In the genomic region with DNA sequence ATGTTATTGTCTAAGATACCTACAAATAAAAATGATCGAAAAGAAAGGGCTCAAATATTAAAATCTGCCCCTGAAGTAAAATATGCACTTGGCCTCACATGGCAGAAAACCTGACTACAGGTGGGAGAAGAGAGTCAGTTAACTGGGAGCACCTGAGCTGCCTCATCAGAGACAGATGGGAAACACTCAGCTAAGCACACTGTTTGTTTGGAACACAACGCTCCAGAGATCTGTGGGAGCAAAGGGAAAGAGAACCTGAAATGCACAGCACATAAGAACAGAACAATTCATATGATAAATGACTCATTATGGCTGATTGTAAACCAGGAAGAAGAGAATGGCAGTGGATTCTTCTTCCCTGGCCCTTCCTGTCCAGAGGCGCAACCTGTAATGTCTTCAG, we compare ENCODE assay signal across 17 mouse cellular contexts.
A peak's percentile ranks its signal among the peaks of the same experiment; 100 is the strongest.
DNase-seq lines count a peak whose midpoint lies in the region; ATAC-seq and TF ChIP-seq lines count a peak whose summit lies in the region.
"Had no signal": no experiment of that assay in that cellular context is flagged by ENCODE, and none has a peak within 500 bp of the region (broad histone marks: within the 10 kb centered on the region; RNA-seq: fewer than 3 reads in every experiment).

No protein-coding gene starts in this region.

- no peak for TF ChIP-seq CTCF in olfactory bulb, adult 2 months (IDR thresholded peaks at IDR 0.05; ENCODE audit: insufficient read depth, low read depth, low read length)

- H3K4me2 ChIP-seq in heart, embryonic 15.5 days: 0 out of 2 replicates have a peak overlapping the region, but pooled peaks have one; percentile 9
- H3K4me2 ChIP-seq: heart, embryonic 12.5 days had no signal

- H3K9ac ChIP-seq in heart, embryonic 15.5 days: no peak overlapping the region
- H3K9ac ChIP-seq: heart, embryonic 12.5 days; liver, embryonic 13.5 days had no signal

- H3K27me3 ChIP-seq in heart, embryonic 15.5 days: no peaks in the 10 kb centered on the region
- H3K27me3 ChIP-seq: heart, embryonic 12.5 days; liver, embryonic 13.5 days had no signal

- no peak for ATAC-seq in heart, embryonic 15.5 days (replicated peaks; ENCODE audit: insufficient number of reproducible peaks, insufficient read depth, low FRiP score, low read depth)
- ATAC-seq: lung, postnatal 0 days had no signal

- H3K9me3 ChIP-seq in heart, embryonic 15.5 days (replicated peaks): no peaks in the 10 kb centered on the region
- H3K9me3 ChIP-seq: G1E; heart, embryonic 12.5 days; hindbrain, embryonic 10.5 days; liver, embryonic 13.5 days had no signal

- H3K4me1 ChIP-seq in heart, embryonic 15.5 days (replicated peaks): peaks cover 30% of the 10 kb centered on the region
- H3K4me1 ChIP-seq in olfactory bulb, adult 2 months (ENCODE audit: control insufficient read depth, insufficient read depth, low read length): peaks cover 10% of the 10 kb centered on the region

- 84% methylated on average over 3 of the region's 3 CpGs for WGBS in heart, embryonic 15.5 days
- WGBS in olfactory bulb, adult 2 months: 58% methylated on average over 3 of the region's 3 CpGs

- no peak overlapping the region for H3K27ac ChIP-seq in heart, embryonic 15.5 days
- H3K27ac ChIP-seq in olfactory bulb, adult 2 months (ENCODE audit: insufficient read depth, low read depth, low read length): peak overlapping the region; percentile 94
- H3K27ac ChIP-seq: hindbrain, embryonic 10.5 days; liver, embryonic 13.5 days had no signal

- TF ChIP-seq POLR2A in olfactory bulb, adult 2 months (IDR thresholded peaks at IDR 0.05; ENCODE audit: insufficient read depth, low read depth, low read length): no peak

- no peak for DNase-seq in heart, adult 9 months (ENCODE audit: low spot score in 2 of 2)
- DNase-seq in right cerebral cortex, adult 2 months (ENCODE audit: low spot score in 2 of 2): peak; percentile 23 to 28
- no peak for DNase-seq in right cerebral cortex, postnatal 10 days (ENCODE audit: low spot score in 2 of 2)
- DNase-seq in R1 (ENCODE audit: low read depth, low spot score): peak; percentile 37
- no peak for DNase-seq in kidney, postnatal 36 days
- DNase-seq: B cell, adult 2 months; cerebellum, postnatal 14 days; gastrocnemius, postnatal 25 days; liver, embryonic 13.5 days; right cerebral cortex, postnatal 4 days had no signal

- H3K36me3 ChIP-seq in heart, embryonic 15.5 days: no peaks in the 10 kb centered on the region
- H3K36me3 ChIP-seq: G1E; heart, embryonic 12.5 days; hindbrain, embryonic 10.5 days; liver, embryonic 13.5 days had no signal

- H3K4me3 ChIP-seq in heart, embryonic 15.5 days: no peak overlapping the region
- peak overlapping the region; percentile 67 for H3K4me3 ChIP-seq in olfactory bulb, adult 2 months (ENCODE audit: insufficient read depth, low read depth, low read length)
- H3K4me3 ChIP-seq: erythroblast, embryonic 14.5 days; heart, embryonic 12.5 days; hindbrain, embryonic 10.5 days had no signal

Comparison
In these comparisons a context has a peak if more than half of its experiments do, and no peak if none do; other contexts are left out.
1. DNase-seq: peak in right cerebral cortex, adult 2 months (2 of 2) and R1 (single experiment); none in heart, adult 9 months (0 of 2), right cerebral cortex, postnatal 10 days (0 of 2) and kidney, postnatal 36 days (0 of 2).